Mouse (Mus musculus) heart, adult 2 months (tissue): ENCODE results near the gene Cacna1g. TPM values are rescaled to one million over a fixed set of nuclear protein-coding genes. Genes with fewer than 3 reads are reported as not detected.

Experiments used
- DNase-seq, 2 experiments: peaks; one replicate each; pipeline ENCODE4 v3.0.0; 2021
- H3K27ac ChIP-seq: fragments of 200-600 bp; 2 replicates; pipeline ENCODE4 v1.8.1; 2022
- H3K27me3 ChIP-seq: fragments of 200-500 bp; 2 replicates; pipeline ENCODE4 v1.6.1; 2012; ENCODE audit warnings: mild to moderate bottlenecking, low read length, inconsistent platforms, mixed read lengths; ENCODE audit not compliant: control insufficient read depth, insufficient read depth
- H3K36me3 ChIP-seq: fragments of 200-500 bp; 2 replicates; pipeline ENCODE4 v1.6.1; 2012; ENCODE audit warnings: low read length, inconsistent platforms; ENCODE audit not compliant: control insufficient read depth, insufficient read depth
- H3K4me1 ChIP-seq: fragments of 200-500 bp; 2 replicates; pipeline ENCODE4 v1.6.1; 2011; ENCODE audit warnings: low read length; ENCODE audit not compliant: control insufficient read depth, insufficient read depth
- H3K4me3 ChIP-seq: fragments of 200-600 bp; 2 replicates; pipeline ENCODE4 v1.8.1; 2022
- H3K79me2 ChIP-seq: fragments of 200-500 bp; replicated peaks from 2 replicates; pipeline ENCODE4 v1.6.1; 2012; ENCODE audit warnings: mild to moderate bottlenecking, inconsistent platforms, low read length, moderate library complexity, mixed read lengths; ENCODE audit not compliant: control insufficient read depth, insufficient read depth
- H3K9ac ChIP-seq: fragments of 200-500 bp; 2 replicates; pipeline ENCODE4 v1.6.1; 2012; ENCODE audit warnings: low read depth, mild to moderate bottlenecking, control low read depth, inconsistent platforms, low read length, mixed read lengths
- CTCF ChIP-seq: fragments of 200-600 bp; IDR thresholded peaks from 2 replicates; pipeline ENCODE4 v1.8.1; 2022; ENCODE audit warnings: antibody characterized with exemption, mild to moderate bottlenecking, moderate library complexity
- EP300 ChIP-seq: fragments of 200-500 bp; IDR thresholded peaks from 2 replicates; pipeline ENCODE4 v1.6.1; 2011; ENCODE audit warnings: low read depth, low read length, control low read depth; ENCODE audit not compliant: insufficient read depth
- POLR2A ChIP-seq: fragments of 200-500 bp; IDR thresholded peaks from 2 replicates; pipeline ENCODE4 v1.6.1; 2011; ENCODE audit warnings: mild to moderate bottlenecking, low read depth, low read length, control low read depth; ENCODE audit not compliant: insufficient read depth
- WGBS: fragments of 180-500 bp; shearing (Covaris S2); methylation state at CpG from one replicate; pipeline ENCODE4 v1.1.7; 2018; 5-methylcytosine and 5-hydroxymethylcytosine counted together
- intact Hi-C: fragments of 180-260 bp; cut with DNase I; formaldehyde crosslinking; loops from one replicate; pipeline ENCODE4 v1.15.1; 2025
- polyA plus RNA-seq: library from polyadenylated mRNA; depleted of rRNA; stranded (reverse); fragments of >200 nt; gene quantifications from 2 replicates; pipeline ENCODE4 v1.2.3, GENCODE M21; 2012
- total RNA-seq, 2 experiments: library from RNA; stranded (reverse); gene quantifications; 2 replicates each; pipeline ENCODE4 v1.2.3; 2021

The Cacna1g gene
- total and polyA plus RNA-seq, 3 experiments = 12.2 to 64.4 (median 12.9) TPM

GRCm38 (mm10) chr11:94471740-94472584 is 2.0 kb downstream of the Cacna1g start:
- Histone ChIP-seq H3K27me3 (peaks cover 3% of the 10 kb centered on the region; the same call in 1 of the 2 replicates), H3K4me1 (peaks cover 6% of the 10 kb centered on the region), H3K79me2 (no peaks in the 10 kb centered on the region), H3K36me3 (no peaks in the 10 kb centered on the region), H3K27ac (no peak overlapping the region), H3K4me3 (no peak overlapping the region), H3K9ac (no peak overlapping the region)
- intact Hi-C loops = no loop called here
- TF ChIP-seq EP300 (no peak), CTCF (no peak), POLR2A (no peak)
- DNase-seq = no peak
- 26% methylated on average over 17 of the region's 17 CpGs for WGBS

- Histone ChIP-seq H3K79me2 (no peaks in the 10 kb centered on the region), H3K4me3 (no peak overlapping the region), H3K9ac (no peak overlapping the region), H3K27me3 (peaks cover 3% of the 10 kb centered on the region; the same call in 1 of the 2 replicates), H3K4me1 (peaks cover 6% of the 10 kb centered on the region), H3K36me3 (no peaks in the 10 kb centered on the region), H3K27ac (no peak overlapping the region)
- intact Hi-C loops = no loop called here
- no peak for TF ChIP-seq POLR2A
- TF ChIP-seq EP300 = no peak
- TF ChIP-seq CTCF = no peak
- 45% methylated on average over 6 of the region's 7 CpGs for WGBS
- DNase-seq = no peak
Observed at GRCm38 (mm10) chr11:94470391-94470790, 3.6 kb downstream of the Cacna1g start.

GRCm38 (mm10) chr11:94469136-94470064 is 4.6 kb downstream of the Cacna1g start:
- Histone ChIP-seq H3K36me3 (no peaks in the 10 kb centered on the region), H3K4me1 (peaks cover 6% of the 10 kb centered on the region), H3K9ac (no peak overlapping the region), H3K27ac (no peak overlapping the region), H3K27me3 (peaks cover 3% of the 10 kb centered on the region; the same call in 1 of the 2 replicates), H3K4me3 (no peak overlapping the region), H3K79me2 (no peaks in the 10 kb centered on the region)
- WGBS = 37% methylated on average over 9 of the region's 9 CpGs
- DNase-seq = no peak
- intact Hi-C loops = no loop called here
- TF ChIP-seq EP300 = no peak
- no peak for TF ChIP-seq CTCF
- TF ChIP-seq POLR2A = no peak

- H3K79me2 ChIP-seq = no peaks in the 10 kb centered on the region
- WGBS = 59% methylated on average over 4 of the region's 4 CpGs
- intact Hi-C loops = no loop called here
- peaks cover 3% of the 10 kb centered on the region; the same call in 1 of the 2 replicates for H3K27me3 ChIP-seq
- H3K27ac ChIP-seq = no peak overlapping the region
- TF ChIP-seq EP300 (no peak), CTCF (no peak), POLR2A (no peak)
- no peaks in the 10 kb centered on the region for H3K36me3 ChIP-seq
- no peak for DNase-seq
- no peak overlapping the region for H3K4me3 ChIP-seq
- H3K4me1 ChIP-seq = peaks cover 6% of the 10 kb centered on the region
- H3K9ac ChIP-seq = no peak overlapping the region
Observed at GRCm38 (mm10) chr11:94468582-94469064, 5.4 kb downstream of the Cacna1g start.

- Histone ChIP-seq H3K27ac (no peak overlapping the region), H3K27me3 (no peaks in the 10 kb centered on the region), H3K79me2 (no peaks in the 10 kb centered on the region), H3K4me3 (no peak overlapping the region), H3K4me1 (peaks cover 6% of the 10 kb centered on the region), H3K36me3 (no peaks in the 10 kb centered on the region), H3K9ac (no peak overlapping the region)
- TF ChIP-seq POLR2A (no peak), CTCF (no peak), EP300 (no peak)
- 89% methylated on average over 17 of the region's 17 CpGs for WGBS
- no peak for DNase-seq
- intact Hi-C loops = no loop called here
Observed at GRCm38 (mm10) chr11:94466333-94466855, 7.6 kb downstream of the Cacna1g start.
